Mouse (Mus musculus) liver, embryonic 14.5 days (tissue): ENCODE results near the gene Brsk1.
A peak's percentile ranks its signal among the peaks of the same experiment; 100 is the strongest.

Source experiments
- CTCF ChIP-seq: IDR thresholded peaks from 2 replicates; pipeline ENCODE4 v1.5.1; 2016; ENCODE audit warnings: antibody characterized with exemption, low read depth, control low read depth
- EP300 ChIP-seq: IDR thresholded peaks from 2 replicates; pipeline ENCODE4 v1.6.1; 2016; ENCODE audit warnings: antibody characterized with exemption, low read depth

DNA sequence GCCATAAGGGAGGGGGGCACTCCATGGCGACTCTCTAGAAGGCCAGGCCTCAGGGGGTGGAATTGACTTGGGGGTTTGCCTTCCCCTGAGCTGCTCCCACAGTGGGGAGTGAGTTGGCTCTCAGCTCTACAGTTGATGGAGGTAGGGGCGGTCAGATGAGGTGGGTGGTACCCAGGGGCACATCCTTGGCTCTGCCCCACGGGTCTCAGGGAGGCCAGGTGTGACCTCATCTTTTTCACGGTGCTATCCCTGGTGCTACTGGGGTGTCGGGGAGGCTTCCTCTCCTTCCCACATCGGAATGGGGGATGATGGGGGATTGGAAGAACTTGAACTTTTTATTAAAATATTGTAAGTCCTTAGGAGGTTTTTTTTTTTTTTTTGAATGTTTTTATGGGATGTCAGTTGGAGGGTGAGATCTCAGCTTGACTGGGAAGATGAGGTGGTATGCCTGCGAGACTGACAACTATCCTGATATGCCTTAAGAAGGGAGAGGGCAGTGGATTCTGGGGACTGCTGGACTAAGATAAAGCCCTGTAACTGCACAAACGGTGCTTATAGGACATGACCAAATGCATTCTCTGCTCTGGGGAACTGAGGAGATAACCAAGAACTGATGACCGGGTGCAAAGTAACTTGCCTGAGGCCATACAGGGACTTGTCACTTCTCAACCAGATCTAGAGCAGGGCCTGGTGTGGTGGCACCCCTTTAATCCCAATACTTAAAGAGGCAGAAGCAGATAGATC lies 56.9 kb downstream of the Brsk1 start:
- no peak for TF ChIP-seq CTCF
- TF ChIP-seq EP300 = peak; percentile 93
